Mouse (Mus musculus): ENCODE results near the gene Bzw2. TPM values are rescaled to one million over a fixed set of nuclear protein-coding genes. Genes with fewer than 3 reads are reported as not detected.
A peak's percentile ranks its signal among the peaks of the same experiment; 100 is the strongest.

Gene Bzw2
- total RNA-seq, 1 experiment from 2014 or later, result 98.0 TPM

DNA sequence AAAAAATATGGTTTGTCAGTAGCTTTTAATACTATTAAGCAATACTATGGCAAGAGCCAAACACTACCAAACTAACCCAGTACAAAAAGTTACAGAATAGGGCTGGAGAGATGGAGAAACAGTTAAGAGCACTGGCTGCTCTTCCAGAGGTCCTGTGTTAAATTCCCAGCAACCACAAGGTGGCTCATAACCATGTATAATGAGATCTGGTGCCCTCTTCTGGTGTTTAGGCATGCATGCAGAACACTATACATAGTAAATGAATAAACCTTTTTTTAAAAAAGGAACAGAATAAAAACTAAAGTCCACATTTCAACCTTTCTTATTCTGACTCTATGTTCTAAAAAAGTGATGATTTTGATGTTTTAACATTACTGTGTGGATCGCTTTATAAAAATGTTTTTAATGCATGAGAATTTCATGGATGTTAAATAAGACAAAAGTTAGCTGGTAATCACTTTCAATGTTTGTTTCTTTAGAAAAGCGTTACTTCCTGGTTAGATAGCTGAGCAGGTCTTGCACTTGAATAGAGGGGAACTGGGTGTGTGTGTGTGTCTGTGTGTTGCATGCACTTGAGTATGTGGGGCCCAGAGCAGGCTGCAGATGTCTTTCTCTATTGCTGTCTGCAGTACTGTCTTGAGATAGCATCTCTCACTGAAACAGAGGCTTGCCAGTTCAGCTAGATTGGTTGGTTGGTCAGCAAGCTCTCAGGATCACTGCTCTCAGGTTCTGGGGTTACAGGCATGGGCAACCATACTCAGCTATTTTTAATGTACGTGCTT lies 11.5 kb downstream of the Bzw2 start:
- ATAC-seq (replicated peaks in 1 of 2; ENCODE audit: insufficient read depth in 1 of 2, low FRiP score in 2 of 2, low TSS enrichment in 1 of 2, low read depth in 1 of 2, poor library complexity in 2 of 2, severe bottlenecking in 2 of 2), result no peak

DNA sequence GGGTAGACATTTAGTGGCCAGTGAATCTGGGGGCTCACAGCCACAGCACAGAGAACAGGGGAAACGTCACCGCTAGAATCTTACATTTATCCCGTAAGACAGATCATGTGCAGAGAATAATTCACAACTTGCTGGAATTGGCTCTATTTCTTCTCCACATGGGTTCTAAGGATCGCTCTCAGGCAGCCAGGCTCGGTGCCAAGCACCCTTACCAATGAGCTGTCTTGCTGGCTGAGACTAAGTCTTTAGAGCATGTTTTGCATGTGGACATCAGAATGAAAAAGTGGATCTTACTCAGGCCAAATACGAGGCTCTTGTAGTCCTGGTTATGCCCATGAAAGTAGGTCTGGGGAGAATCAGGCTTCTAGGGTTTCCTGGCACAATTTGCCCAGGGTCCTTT lies 17.5 kb downstream of the Bzw2 start:
- no peak for ATAC-seq (replicated peaks in 1 of 2; ENCODE audit: insufficient read depth in 1 of 2, low FRiP score in 2 of 2, low TSS enrichment in 1 of 2, low read depth in 1 of 2, poor library complexity in 2 of 2, severe bottlenecking in 2 of 2)

DNA sequence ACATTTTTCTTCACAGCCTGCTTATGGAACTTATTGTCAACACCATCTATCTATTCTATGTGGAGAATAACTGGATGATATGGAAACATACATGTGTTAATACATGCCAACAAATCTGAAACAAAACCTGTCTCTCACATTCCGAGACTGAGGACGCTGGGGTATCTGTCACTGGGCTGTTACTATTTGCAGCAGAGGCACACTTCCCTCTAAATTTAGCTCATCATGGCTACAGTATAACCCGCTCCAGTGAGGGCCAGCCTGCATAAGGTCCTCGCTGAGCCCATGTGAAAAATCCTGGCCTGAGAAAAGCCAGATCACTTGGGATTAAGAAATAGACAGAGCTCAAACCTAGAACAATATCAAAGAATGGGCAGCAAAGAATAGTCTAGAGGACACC lies 20.7 kb downstream of the Bzw2 start:
- ATAC-seq (replicated peaks in 1 of 2; ENCODE audit: insufficient read depth in 1 of 2, low FRiP score in 2 of 2, low TSS enrichment in 1 of 2, low read depth in 1 of 2, poor library complexity in 2 of 2, severe bottlenecking in 2 of 2), result no peak

DNA sequence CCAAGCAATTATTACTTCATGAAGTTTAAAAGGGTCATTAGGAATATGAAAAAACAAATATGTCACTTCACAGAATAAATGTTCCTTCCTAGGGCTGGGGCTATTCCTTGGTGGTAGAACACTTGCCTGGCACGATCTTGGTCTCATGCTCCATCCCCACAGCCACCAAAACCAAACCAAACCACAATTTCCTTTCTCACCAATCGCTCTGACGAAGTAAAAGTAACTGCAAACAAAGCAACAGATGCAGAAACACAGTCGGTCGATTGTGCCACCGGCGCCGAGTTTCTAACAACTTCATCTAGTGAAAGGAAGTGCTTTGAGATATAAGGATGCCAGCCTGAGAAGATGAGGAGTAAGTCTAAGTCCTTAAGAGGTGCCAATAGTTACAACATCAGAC lies 21.6 kb downstream of the Bzw2 start:
- peak; percentile 64 to 69 for ATAC-seq (replicated peaks in 1 of 2; ENCODE audit: insufficient read depth in 1 of 2, low FRiP score in 2 of 2, low TSS enrichment in 1 of 2, low read depth in 1 of 2, poor library complexity in 2 of 2, severe bottlenecking in 2 of 2)

DNA sequence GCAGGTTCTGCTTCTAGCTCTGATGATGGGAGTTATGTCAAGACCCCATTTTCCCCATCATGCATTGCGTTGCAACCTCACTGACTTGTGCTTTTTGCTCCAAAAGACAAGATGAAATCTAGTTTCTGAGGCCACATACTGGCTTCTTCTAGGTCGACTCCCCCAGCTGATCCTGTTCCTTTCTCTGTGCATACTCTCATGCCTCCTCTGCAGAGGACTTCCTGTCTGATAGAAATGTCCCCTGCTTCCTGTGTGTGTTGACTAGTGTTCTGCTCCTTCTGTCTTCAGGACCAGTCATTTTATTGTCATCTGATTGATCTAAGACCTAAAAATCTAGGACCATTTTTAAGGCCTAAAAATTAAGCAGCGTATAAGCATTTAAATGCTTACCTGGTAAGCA lies 22.5 kb downstream of the Bzw2 start:
- ATAC-seq (replicated peaks in 1 of 2; ENCODE audit: insufficient read depth in 1 of 2, low FRiP score in 2 of 2, low TSS enrichment in 1 of 2, low read depth in 1 of 2, poor library complexity in 2 of 2, severe bottlenecking in 2 of 2), result no peak

DNA sequence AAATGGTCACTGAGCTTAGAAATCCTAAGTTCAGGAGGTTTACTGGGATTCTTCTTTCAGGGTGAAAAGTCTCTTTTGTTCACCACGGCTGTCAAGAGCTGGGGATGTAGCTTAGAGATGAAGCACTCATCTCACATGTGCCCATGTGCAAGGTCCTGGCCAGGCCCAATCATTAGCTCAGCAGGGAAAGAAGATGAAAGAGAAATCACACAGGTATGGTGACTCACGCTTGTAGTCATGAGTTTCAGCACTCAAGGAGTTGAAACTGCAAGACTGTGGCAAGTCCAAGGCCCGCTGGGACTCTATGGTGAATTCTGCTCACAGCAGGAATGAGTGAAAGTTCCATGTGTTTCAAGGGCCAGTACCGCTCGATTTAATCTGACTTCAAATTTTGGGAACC lies 23.8 kb downstream of the Bzw2 start:
- ATAC-seq (replicated peaks in 1 of 2; ENCODE audit: insufficient read depth in 1 of 2, low FRiP score in 2 of 2, low TSS enrichment in 1 of 2, low read depth in 1 of 2, poor library complexity in 2 of 2, severe bottlenecking in 2 of 2), result no peak

DNA sequence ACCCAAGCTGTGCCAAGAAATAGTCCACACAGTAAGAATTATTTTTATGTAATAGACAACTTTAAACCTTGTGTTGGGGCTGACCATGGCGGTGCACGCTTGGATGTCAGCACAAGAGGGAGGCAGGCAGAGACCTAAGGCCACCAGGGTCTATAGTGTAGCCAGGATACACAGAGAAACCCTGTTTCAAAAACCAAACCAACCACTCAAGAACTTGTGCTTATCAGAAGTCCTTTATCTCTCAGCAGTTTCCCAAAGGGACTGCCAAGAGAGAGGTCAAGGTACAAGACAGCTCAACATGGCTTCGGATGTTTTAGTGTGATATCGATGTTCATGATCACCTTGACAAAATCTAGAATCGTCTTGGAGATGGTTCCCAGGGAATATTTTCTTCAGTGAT lies 24.3 kb downstream of the Bzw2 start:
- no peak for ATAC-seq (replicated peaks in 1 of 2; ENCODE audit: insufficient read depth in 1 of 2, low FRiP score in 2 of 2, low TSS enrichment in 1 of 2, low read depth in 1 of 2, poor library complexity in 2 of 2, severe bottlenecking in 2 of 2)

DNA sequence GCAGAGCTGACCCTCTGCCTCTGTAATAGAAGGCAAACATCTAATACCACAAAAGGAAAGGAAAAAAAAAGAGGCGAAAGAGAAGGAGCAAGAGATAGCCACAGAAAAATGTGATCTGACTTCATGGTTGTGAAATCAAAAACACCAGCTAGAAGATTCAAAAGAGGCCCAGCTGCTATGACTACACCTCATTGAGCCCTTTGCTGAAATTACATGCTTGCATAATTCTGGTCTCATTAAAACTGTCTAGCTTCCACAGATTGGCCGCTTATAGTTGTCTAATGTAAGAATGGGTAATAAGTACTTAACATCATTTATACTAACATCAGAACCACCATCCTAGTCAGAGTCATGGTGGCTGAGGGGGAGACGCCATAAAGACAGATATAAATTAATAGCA lies 25.2 kb downstream of the Bzw2 start:
- no peak for ATAC-seq (replicated peaks in 1 of 2; ENCODE audit: insufficient read depth in 1 of 2, low FRiP score in 2 of 2, low TSS enrichment in 1 of 2, low read depth in 1 of 2, poor library complexity in 2 of 2, severe bottlenecking in 2 of 2)

DNA sequence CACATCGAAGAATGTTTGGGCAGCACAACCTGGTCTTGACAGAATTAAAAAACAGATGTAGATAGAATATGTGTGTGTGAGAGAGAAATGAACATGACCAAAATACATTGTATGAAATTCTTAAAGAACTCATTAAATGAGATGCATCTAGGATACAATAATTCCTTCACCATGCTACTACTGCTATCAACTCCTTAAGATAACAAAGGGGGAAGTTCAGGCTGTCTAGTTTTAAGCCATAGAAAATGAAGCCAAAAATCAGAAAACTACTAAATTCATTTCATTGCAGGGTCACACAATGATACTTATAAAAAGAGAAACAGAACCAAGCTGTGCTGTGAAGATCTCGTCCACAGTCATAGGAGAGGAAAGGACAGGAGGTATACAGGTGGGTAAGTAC lies 25.6 kb downstream of the Bzw2 start:
- ATAC-seq (replicated peaks in 1 of 2; ENCODE audit: insufficient read depth in 1 of 2, low FRiP score in 2 of 2, low TSS enrichment in 1 of 2, low read depth in 1 of 2, poor library complexity in 2 of 2, severe bottlenecking in 2 of 2), result no peak

DNA sequence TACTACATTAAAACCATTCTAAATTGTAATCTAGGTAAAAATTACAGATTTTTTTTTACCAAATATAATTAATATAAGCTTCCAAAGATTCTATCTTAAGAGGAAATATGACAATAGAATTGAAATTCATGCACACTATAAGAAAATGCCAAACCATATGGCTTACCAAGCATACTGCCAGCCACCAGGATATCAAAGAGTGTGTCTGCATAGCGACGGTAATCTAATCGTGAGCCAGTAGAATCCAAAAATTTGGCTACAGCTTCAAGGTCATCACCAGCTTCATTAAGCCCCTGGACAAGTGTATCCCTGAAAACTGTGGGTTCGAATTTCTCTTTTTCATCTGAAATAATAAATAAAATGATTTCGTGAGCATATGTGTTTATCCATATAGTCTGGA lies 28.1 kb downstream of the Bzw2 start:
- ATAC-seq (replicated peaks in 1 of 2; ENCODE audit: insufficient read depth in 1 of 2, low FRiP score in 2 of 2, low TSS enrichment in 1 of 2, low read depth in 1 of 2, poor library complexity in 2 of 2, severe bottlenecking in 2 of 2), result no peak

DNA sequence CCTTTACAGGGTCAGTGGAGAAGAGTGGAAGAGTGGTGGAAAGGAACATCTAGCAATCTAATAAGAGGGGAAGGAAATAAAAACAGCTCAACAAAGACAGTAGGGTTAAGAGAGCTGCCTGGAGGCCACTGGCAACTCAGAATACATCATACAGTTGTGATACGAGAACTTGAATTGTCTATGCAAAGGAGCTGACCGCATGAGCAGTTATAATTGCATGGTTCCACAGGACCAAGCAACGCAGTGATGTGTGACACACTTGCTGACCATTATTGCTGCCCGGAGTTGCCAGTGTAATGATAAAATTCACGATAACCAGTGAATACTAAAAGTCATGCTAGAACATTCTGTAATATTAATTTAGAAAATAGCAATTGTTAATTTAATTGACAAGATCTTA lies 31.8 kb downstream of the Bzw2 start:
- no peak for ATAC-seq (replicated peaks in 1 of 2; ENCODE audit: insufficient read depth in 1 of 2, low FRiP score in 2 of 2, low TSS enrichment in 1 of 2, low read depth in 1 of 2, poor library complexity in 2 of 2, severe bottlenecking in 2 of 2)

DNA sequence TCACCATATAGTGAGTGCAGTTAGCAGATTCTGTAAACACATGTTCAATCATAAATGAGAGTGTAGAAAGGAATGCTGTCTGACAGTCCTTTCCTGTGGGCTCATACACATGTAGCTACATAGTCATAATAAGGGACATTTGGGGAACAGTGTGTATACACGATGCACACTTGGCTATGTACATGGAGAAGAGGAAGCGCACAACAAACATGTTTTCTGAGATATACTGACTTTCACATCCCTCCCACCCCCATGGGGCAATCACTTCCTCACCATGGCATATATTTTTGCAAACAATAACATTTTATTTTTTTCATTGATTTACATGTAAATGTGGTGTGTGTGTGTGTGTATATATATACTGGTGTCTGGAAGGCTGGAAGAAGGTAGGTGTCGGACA lies 38.6 kb downstream of the Bzw2 start:
- ATAC-seq (replicated peaks in 1 of 2; ENCODE audit: insufficient read depth in 1 of 2, low FRiP score in 2 of 2, low TSS enrichment in 1 of 2, low read depth in 1 of 2, poor library complexity in 2 of 2, severe bottlenecking in 2 of 2), result no peak

DNA sequence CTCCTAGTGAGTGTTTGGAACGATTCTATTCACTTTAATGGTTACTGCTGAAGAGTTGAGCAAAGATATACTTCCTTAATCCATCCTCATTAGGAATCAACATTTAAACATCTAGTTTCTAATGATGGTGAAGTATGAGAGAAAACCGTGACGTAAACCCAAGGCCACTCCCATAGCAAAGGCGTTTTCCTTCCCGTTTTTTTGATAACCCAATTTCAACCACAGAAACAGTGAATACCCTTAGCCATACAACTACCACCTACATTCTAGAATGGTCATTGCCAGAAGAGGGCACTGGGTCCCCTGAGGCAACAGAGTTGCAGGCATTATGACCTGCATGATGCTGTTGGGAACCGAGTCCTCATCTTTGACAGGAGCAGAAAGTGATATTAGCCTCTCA lies 40.7 kb downstream of the Bzw2 start:
- no peak for ATAC-seq (replicated peaks in 1 of 2; ENCODE audit: insufficient read depth in 1 of 2, low FRiP score in 2 of 2, low TSS enrichment in 1 of 2, low read depth in 1 of 2, poor library complexity in 2 of 2, severe bottlenecking in 2 of 2)

DNA sequence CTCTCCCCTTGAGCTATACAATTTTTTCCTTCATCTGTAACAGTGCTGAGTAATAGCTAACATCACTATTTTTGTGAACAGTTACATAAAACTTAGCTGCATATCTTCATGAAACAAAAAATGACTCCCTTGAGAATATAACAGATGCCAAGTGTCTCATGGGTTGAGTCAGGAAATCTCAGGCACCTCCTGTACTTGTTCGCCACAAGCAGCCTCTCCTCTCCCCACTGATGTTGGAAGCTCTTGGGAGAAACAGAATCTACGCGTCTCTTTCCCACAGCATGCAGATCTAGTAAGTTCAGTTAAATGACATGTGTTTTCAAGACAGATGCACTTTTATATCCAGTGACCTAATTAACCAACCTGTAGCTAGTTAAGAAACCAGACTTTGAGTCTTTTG lies 45.8 kb downstream of the Bzw2 start:
- ATAC-seq (replicated peaks in 1 of 2; ENCODE audit: insufficient read depth in 1 of 2, low FRiP score in 2 of 2, low TSS enrichment in 1 of 2, low read depth in 1 of 2, poor library complexity in 2 of 2, severe bottlenecking in 2 of 2), result no peak

DNA sequence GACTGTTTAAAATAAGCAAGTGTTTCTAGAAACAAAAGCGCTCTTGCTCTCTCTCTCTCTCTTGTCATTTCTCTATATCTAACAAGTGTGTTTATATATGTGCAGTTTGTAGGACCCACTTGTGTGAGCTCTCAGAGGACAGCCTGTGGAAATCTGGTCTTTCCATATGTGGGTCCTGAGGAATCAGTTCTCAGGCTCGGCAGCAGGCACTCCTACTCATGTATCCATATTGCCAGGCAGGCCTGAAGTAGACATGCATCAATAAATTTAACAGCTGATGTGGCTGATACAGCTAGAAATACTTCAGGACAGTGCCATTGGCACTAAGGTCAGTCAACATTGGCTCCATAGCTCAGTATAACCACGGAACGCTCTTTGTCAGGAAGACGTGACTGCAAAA lies 46.8 kb downstream of the Bzw2 start:
- no peak for ATAC-seq (replicated peaks in 1 of 2; ENCODE audit: insufficient read depth in 1 of 2, low FRiP score in 2 of 2, low TSS enrichment in 1 of 2, low read depth in 1 of 2, poor library complexity in 2 of 2, severe bottlenecking in 2 of 2)

DNA sequence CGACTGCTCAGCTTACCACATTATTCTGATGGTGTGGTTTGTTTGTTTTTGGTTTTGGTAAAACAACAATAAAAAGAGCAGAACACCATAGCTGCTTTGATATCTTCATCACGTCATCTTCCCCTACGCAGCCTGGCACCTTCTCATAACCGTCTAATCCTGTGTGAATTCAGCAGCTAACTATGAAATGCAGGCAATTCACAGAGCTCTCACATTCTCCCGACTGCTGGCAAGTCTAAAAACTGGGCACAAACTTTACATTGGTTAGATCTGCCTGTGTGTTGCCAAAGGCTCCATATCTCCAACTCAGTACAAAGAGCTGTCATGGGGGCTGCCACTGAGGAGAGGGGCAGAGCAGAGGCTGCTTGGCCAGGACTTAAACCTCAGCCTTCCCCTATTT lies 47.4 kb downstream of the Bzw2 start:
- ATAC-seq (replicated peaks in 1 of 2; ENCODE audit: insufficient read depth in 1 of 2, low FRiP score in 2 of 2, low TSS enrichment in 1 of 2, low read depth in 1 of 2, poor library complexity in 2 of 2, severe bottlenecking in 2 of 2), result no peak

DNA sequence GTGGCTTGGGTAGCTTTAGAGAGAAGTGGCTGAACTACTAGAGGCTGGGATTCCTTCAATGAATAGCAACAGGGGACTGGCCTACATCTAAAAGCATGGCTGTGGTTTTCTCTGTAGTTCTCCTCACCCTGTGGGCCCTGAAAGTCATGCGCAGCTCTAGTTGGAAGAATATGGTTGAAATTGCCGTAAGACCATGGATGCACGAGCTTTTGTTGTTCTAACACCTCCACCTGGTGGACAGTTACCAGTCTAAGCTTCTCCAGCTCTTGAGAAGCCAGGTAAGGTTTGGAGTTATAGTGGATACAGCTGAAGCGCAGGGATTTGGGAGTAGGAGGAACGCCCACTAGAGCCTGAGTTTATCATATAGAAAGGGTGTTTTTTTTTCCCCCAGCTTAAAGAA lies 49.4 kb downstream of the Bzw2 start:
- ATAC-seq (replicated peaks in 1 of 2; ENCODE audit: insufficient read depth in 1 of 2, low FRiP score in 2 of 2, low TSS enrichment in 1 of 2, low read depth in 1 of 2, poor library complexity in 2 of 2, severe bottlenecking in 2 of 2), result no peak

DNA sequence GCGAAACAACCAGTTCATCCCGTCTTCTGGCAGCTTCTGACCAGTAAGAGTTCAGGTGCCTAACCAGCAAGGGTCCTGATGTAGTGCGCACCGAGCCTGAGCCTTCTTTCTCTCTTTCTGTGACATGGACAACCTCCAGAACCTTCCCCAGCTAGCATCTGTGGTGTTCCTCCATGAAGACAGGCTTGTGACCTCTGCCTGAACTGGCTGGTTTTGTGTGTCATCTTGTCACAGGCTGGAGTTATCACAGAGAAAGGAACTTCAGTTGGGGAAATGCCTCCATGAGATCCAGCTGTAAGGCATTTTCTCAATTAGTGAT lies 54.3 kb downstream of the Bzw2 start:
- ATAC-seq (replicated peaks in 1 of 2; ENCODE audit: insufficient read depth in 1 of 2, low FRiP score in 2 of 2, low TSS enrichment in 1 of 2, low read depth in 1 of 2, poor library complexity in 2 of 2, severe bottlenecking in 2 of 2), result no peak

DNA sequence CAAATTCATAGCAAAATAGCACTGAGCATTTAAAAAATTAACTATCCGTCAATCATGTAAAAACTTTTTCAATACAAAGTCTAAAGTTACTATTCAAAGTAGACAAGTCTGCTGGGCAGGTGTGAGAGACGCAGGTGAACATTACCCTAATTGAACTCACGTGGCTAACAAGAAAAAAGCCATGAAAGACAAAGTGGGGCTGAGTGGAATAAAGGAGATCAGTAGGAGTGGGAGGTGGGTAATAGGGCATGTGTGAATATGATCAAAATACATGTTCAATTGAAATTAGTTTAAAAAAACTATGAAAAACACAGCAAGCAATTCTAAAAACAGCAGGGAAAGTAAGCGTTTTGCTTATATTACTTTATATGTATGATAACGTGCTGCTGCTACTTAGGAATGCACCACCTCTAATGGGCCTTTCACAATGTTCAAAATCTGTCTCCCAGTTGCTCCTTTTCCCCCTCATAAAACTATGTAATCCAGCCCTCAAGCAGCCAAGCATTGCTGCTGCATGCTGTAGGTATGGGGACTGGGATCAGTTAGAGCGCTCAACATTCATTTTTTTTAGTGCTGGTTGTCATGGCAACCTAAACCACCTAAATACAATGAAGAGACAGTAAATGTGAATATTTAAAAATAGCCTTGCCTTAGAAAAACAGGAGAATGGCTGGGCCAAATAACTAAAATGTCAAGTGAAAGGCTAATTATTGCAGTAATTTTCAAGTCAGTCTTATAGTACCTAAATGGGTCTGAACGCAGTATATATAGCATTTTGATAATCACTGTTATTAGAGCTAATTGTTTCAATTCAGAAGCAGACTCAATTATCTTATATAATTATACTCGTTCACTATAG lies 54.9 kb downstream of the Bzw2 start:
- ATAC-seq (replicated peaks in 1 of 2; ENCODE audit: insufficient read depth in 1 of 2, low FRiP score in 2 of 2, low TSS enrichment in 1 of 2, low read depth in 1 of 2, poor library complexity in 2 of 2, severe bottlenecking in 2 of 2), result no peak

All from hematopoietic stem cell, adult 5-6 weeks (primary cell).